In the genomic region with DNA sequence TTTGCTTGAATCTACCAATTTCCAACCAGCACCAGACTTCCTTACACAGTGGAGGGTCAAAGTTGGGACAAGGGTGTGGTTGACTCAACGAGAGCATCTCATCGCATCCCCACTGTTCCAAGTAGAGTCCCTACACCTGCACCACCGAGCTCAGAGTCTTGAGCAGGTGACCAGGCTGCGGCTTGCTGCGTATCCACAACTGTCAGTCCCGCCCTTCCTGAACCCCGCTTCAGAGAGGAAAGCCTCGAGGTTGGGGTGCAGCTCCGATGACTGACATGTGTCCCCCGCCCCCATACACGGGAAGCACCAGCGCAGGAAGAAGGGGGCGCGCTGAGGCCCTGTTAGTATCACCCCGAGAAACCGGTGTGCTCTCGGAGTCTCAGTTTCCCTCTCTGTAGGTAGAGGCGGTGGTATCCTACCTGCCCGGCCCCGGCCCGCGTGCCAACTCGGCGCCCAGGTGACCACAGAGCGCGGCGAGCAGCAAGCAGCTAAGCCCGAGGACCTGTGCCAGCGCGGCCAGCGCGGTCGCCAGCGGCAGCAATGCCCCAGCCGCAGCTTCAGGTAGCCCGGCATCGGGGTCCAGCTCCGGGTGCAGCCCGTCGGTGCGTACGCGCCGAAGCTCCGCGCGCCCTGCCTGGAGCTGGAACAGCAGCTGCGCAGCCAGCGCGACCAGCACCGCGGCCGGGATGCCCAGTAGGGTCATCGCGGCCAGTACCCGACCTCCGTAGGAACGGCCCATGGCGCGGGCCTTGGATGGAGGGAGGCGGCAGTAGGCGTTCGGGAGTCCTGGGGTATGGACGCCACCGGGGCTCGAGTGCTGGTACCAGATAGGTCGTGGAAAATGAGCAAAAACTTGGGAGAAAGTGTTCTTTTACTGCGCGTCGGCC, we compare ENCODE assay signal across 8 mouse cellular contexts. TPM values are rescaled to one million over a fixed set of nuclear protein-coding genes. Genes with fewer than 3 reads are reported as not detected.
DNase-seq lines count a peak whose midpoint lies in the region; ATAC-seq and TF ChIP-seq lines count a peak whose summit lies in the region.

A gene (minus strand): TSS at position 801 of the 887 bp plus-strand sequence.

- peak within 1 kb of the TSS; percentile 43; the same call in 1 of the 2 replicates for H3K9ac ChIP-seq in hindbrain, embryonic 16.5 days (ENCODE audit: low read depth, low read length)
- peak within 1 kb of the TSS; percentile 20; the same call in 1 of the 2 replicates for H3K9ac ChIP-seq in midbrain, embryonic 16.5 days (ENCODE audit: low read depth, low read length)

- TF ChIP-seq CTCF in bone marrow, adult 2 months (IDR thresholded peaks at IDR 0.05; ENCODE audit: control insufficient read depth, insufficient read depth, low read length), result peak; percentile 17; the same call in 1 of the 2 replicates

- H3K4me3 ChIP-seq in bone marrow, adult 2 months (replicated peaks; ENCODE audit: control insufficient read depth, low read depth, low read length), result peak within 1 kb of the TSS; percentile 52
- H3K4me3 ChIP-seq in hindbrain, embryonic 16.5 days (ENCODE audit: low read length), result peak within 1 kb of the TSS; percentile 25
- H3K4me3 ChIP-seq in midbrain, embryonic 16.5 days (ENCODE audit: low read depth, low read length), result 0 out of 2 replicates have a peak within 1 kb of the TSS, but pooled peaks have one; percentile 20

- no peak for ATAC-seq in hindbrain, embryonic 16.5 days
- ATAC-seq in midbrain, embryonic 16.5 days, result no peak

- 5% methylated on average over 70 of the region's 70 CpGs for WGBS in bone marrow, adult 2 months
- 4% methylated on average over 69 of the region's 70 CpGs for WGBS in hindbrain, embryonic 16.5 days
- WGBS in midbrain, embryonic 16.5 days, result 5% methylated on average over 70 of the region's 70 CpGs

- TF ChIP-seq POLR2A in bone marrow, adult 2 months (IDR thresholded peaks at IDR 0.05; ENCODE audit: borderline replicate concordance, control insufficient read depth, low read depth, low read length), result no peak; the same call in 1 of the 2 replicates

- H3K36me3 ChIP-seq in hindbrain, embryonic 16.5 days (ENCODE audit: control insufficient read depth, insufficient read depth, low read length), result no peaks in the 10 kb centered on the region
- H3K36me3 ChIP-seq in midbrain, embryonic 16.5 days (ENCODE audit: control insufficient read depth, insufficient read depth, low read length), result no peaks in the 10 kb centered on the region

- DNase-seq in kidney, postnatal 4 days, result peak; percentile 29 to 45
- no peak for DNase-seq in kidney, postnatal 10 days
- DNase-seq in layer of hippocampus, adult 18-20 months (ENCODE audit: low spot score in 2 of 2), result no peak
- no peak for DNase-seq in layer of hippocampus, postnatal 36 days
- DNase-seq in yolk sac, embryonic 10.5 days (ENCODE audit: low spot score), result no peak

- no peaks in the 10 kb centered on the region for H3K4me1 ChIP-seq in bone marrow, adult 2 months (ENCODE audit: control insufficient read depth, insufficient read depth, low read length)
- peaks cover 13% of the 10 kb centered on the region for H3K4me1 ChIP-seq in hindbrain, embryonic 16.5 days (ENCODE audit: control insufficient read depth, insufficient read depth, low read depth, low read length)
- peaks cover 13% of the 10 kb centered on the region for H3K4me1 ChIP-seq in midbrain, embryonic 16.5 days (ENCODE audit: control insufficient read depth, insufficient read depth, low read length)

- H3K9me3 ChIP-seq in hindbrain, embryonic 16.5 days (ENCODE audit: control insufficient read depth, low read length), result no peaks in the 10 kb centered on the region
- H3K9me3 ChIP-seq in midbrain, embryonic 16.5 days (replicated peaks; ENCODE audit: control insufficient read depth, low read length, poor library complexity, severe bottlenecking), result no peaks in the 10 kb centered on the region

- H3K27me3 ChIP-seq in hindbrain, embryonic 16.5 days (replicated peaks; ENCODE audit: control insufficient read depth, insufficient read depth, low read length), result peaks cover 72% of the 10 kb centered on the region
- H3K27me3 ChIP-seq in midbrain, embryonic 16.5 days (ENCODE audit: control insufficient read depth, insufficient read depth, low read depth, low read length), result peaks cover 69% of the 10 kb centered on the region

- peak within 1 kb of the TSS; percentile 46 for H3K27ac ChIP-seq in bone marrow, adult 2 months (ENCODE audit: control insufficient read depth, insufficient read depth, low read depth, low read length, poor library complexity)
- no peak within 1 kb of the TSS for H3K27ac ChIP-seq in hindbrain, embryonic 16.5 days (ENCODE audit: low read depth, low read length)
- no peak within 1 kb of the TSS for H3K27ac ChIP-seq in midbrain, embryonic 16.5 days (ENCODE audit: low read length)

- peak within 1 kb of the TSS; percentile 50 for H3K4me2 ChIP-seq in hindbrain, embryonic 16.5 days (ENCODE audit: low read length)
- peak within 1 kb of the TSS; percentile 39 for H3K4me2 ChIP-seq in midbrain, embryonic 16.5 days (ENCODE audit: low read length)

RNA-seq across cellular contexts. Expression of the gene that starts here (rescaled TPM):
- 0.81 and 2.5 TPM in 2 replicates for polyA plus RNA-seq in bone marrow, adult 2 months (2011; ENCODE audit: insufficient read depth, insufficient read length, low replicate concordance, missing spikeins)
- 0.09 and 0.19 TPM in 2 replicates for polyA plus RNA-seq in hindbrain, embryonic 16.5 days (2015; fragmentation: Nextera tagmentation; extraction: Ambion mirVana)
- 0.17 TPM in 1 of 2 replicates, not detected in the other for polyA plus RNA-seq in midbrain, embryonic 16.5 days (2015; fragmentation: Nextera tagmentation; extraction: Ambion mirVana)
- under 1 TPM in 1 of 2 experiments, not detected in 1; 0.20 TPM for total RNA-seq in layer of hippocampus, adult 18-20 months (2021)
- not detected for total RNA-seq in layer of hippocampus, postnatal 36 days (2021)

Comparison
In these comparisons a context has a peak if more than half of its experiments do, and no peak if none do; other contexts are left out.
1. DNase-seq: peak in kidney, postnatal 4 days (2 of 2); none in kidney, postnatal 10 days (single experiment), layer of hippocampus, adult 18-20 months (0 of 2), layer of hippocampus, postnatal 36 days (0 of 2) and yolk sac, embryonic 10.5 days (single experiment).
2. Peak in every context shown above with its lines, with median percentiles within 50 percentile points of each other: H3K4me3 ChIP-seq.